Mouse (Mus musculus) granulocyte monocyte progenitor cell, adult 5-6 weeks (primary cell): Measurements from ENCODE around the gene Cpeb3. TPM values are rescaled to one million over a fixed set of nuclear protein-coding genes. Genes with fewer than 3 reads are reported as not detected.
A peak's percentile ranks its signal among the peaks of the same experiment; 100 is the strongest.
"Not testable (repeated sequence)": the region's sequence is repeated elsewhere in the genome, so short reads cannot be mapped to it uniquely, and the experiment has no call there.

Source experiments
- ATAC-seq: replicated peaks from 2 replicates; pipeline ENCODE4 v1.8.0; 2016; ENCODE audit warnings: mild to moderate bottlenecking, moderate TSS enrichment, inconsistent platforms; ENCODE audit not compliant: poor library complexity, severe bottlenecking
- total RNA-seq, 2 experiments: library from RNA; stranded (forward) in 1 of 2; stranded (reverse) in 1 of 2; fragments of 200-712, 200-1000 nt in 1 of 2; fragments of >200 nt in 1 of 2; fragmentation: Nextera tagmentation in 1 of 2; gene quantifications; 2 replicates each; pipeline ENCODE4 v1.2.3; 2014 to 2017

Cpeb3 gene
- total RNA-seq, 2 experiments from 2014 or later: 0.10 TPM; not detected in 1

GRCm38 (mm10) chr19:37208986-37209385 lies 585 bp upstream of the Cpeb3 start:
- peak; percentile 18; the same call in 1 of the 2 replicates for ATAC-seq

DNA sequence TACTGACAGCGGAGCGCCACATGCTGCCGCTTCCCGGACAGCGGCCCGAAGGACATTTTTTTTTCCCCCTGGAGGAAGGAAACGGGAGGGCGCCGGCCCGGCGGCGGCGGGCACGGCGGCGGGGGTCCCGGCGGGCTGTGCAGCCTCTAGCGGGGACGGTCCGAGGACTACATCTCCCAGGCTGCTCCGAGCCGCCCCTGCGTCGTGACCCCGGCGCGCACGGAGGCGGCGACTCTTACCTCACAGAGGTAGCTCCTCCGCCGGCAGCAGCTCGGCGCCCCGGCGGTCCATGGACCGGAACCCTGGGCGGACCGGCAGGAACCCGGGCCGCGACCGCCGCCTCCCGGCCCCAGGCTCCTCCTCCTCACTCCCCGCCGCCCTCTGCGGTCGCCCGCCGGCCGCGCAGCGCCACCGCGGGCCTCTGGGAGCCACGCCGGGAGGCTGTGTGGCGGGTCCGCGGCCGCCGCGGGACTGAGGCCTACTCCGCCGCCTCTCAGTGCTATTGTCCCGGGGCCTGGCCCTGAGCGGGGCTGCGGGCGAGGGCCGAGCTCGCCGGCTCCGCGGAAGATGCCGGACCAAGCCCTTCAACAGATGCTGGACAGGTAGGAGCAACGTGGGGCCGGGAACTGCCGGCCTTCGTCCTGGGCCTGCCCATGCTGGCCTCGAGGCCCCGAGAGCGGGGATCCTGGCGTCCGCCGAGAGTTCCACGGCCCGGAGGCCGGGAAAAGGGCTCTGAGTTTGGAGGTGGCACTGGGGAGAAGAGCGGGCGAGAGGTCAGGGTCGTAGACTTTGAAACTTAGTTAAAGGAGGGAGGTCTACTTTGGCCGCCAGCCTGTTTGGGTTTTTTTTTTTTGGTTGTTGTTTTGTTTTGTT lies 862 bp downstream of the Cpeb3 start, which contains the start of gene March5:
Gene March5, plus strand, starts transcription at position 241 of the 873 bp plus-strand sequence.
- ATAC-seq: peak; percentile 85

- peak; percentile 24 for ATAC-seq
Observed at GRCm38 (mm10) chr19:37206641-37207302, 1.6 kb downstream of the Cpeb3 start.

DNA sequence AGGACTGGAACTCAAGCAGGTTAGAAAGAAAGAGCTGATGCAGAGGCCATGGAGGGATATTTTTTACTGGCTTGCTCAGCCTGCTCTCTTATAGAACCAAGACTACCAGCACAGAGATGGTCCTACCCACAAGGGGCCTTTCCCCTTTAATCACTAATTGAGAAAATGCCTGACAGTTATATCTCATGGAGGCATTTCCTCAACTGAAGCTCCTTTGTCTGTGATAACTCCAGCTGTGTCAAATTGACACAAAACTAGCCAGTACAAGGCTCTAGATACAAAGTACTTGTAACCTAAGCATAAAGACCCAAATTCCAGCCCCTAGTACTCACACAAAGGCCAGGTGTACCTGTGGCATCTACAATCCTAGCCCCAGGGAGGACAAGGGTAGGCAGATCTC lies 3.2 kb downstream of the Cpeb3 start:
- not testable (repeated sequence) for ATAC-seq

GRCm38 (mm10) chr19:37203371-37203770 lies 5.0 kb downstream of the Cpeb3 start:
- ATAC-seq: no peak

GRCm38 (mm10) chr19:37199889-37200288 lies 8.5 kb downstream of the Cpeb3 start:
- ATAC-seq: no peak

- ATAC-seq: no peak
Observed at GRCm38 (mm10) chr19:37198165-37198880, 10.1 kb downstream of the Cpeb3 start.

GRCm38 (mm10) chr19:37192475-37193058 lies 15.8 kb downstream of the Cpeb3 start:
- no peak for ATAC-seq

DNA sequence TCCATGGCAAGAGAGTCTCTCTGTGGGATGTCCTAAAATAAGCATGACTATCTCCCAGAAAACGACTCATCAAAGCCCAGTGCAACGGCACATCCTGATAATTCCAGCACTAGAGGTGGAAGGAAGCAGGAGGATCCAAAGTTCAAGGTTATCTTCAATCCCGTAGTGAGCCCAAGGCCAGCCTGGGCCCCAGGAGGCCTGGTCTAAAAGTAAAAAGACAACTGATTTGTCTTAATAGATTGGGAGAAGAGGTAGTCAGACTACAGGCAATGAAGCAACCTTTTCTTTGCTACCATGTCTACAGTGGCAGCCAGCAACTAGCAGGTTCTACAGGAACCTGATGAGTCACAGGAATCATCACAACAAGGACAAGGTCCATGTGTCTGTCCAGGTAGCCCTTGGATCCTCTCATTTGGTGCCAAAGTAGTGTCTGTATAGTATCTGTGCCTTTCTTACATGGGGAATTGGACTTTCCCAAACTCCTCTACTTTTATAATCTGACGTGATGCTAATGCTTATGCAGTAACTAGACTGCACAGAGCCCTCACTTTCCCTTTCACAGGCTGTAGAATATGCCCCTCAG lies 19.9 kb downstream of the Cpeb3 start:
- ATAC-seq: no peak

- ATAC-seq: 0 out of 2 replicates have a peak, but pooled peaks have one; percentile 26
Observed at GRCm38 (mm10) chr19:37177819-37178708, 30.3 kb downstream of the Cpeb3 start.

GRCm38 (mm10) chr19:37176879-37177462 lies 31.4 kb downstream of the Cpeb3 start:
- ATAC-seq: no peak

- no peak for ATAC-seq
Observed at GRCm38 (mm10) chr19:37175919-37176318, 32.5 kb downstream of the Cpeb3 start.

GRCm38 (mm10) chr19:37175436-37175805 lies 33.0 kb downstream of the Cpeb3 start:
- ATAC-seq: no peak

DNA sequence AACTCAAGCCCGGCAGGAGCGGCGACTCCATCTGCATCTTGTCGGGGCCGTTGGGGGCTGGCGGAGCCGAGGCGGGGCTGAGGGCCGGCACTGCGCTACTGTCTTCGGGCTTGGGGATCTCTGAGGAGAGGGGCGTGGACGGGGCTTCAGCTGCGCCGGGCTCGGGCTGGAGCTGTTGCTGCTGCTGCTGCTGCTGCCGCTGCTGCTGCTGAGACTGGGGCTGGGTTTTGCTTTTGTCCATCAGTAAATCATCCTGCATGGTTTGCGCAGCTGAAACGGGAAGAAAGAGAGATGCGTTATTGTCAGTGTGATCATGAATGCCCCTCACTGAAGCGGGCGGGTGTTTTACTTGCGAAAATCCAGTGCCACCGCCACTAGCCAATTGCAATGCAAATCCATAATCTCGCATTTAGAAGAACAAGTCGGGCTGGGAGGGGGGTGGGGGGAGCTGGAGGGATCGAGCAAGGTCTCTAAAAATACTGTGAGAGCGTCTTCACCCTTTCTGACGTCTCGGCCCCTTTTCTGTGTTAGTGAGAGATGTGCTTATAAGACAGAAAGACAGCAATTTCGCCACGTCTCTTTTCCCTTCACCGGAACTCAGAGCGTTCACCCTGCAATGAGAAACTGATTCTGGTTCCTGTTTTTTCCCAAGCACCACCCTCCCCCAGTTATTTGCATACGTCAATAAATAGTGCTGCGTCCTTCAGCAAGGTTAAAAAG lies 33.5 kb downstream of the Cpeb3 start:
- peak; percentile 63 for ATAC-seq

DNA sequence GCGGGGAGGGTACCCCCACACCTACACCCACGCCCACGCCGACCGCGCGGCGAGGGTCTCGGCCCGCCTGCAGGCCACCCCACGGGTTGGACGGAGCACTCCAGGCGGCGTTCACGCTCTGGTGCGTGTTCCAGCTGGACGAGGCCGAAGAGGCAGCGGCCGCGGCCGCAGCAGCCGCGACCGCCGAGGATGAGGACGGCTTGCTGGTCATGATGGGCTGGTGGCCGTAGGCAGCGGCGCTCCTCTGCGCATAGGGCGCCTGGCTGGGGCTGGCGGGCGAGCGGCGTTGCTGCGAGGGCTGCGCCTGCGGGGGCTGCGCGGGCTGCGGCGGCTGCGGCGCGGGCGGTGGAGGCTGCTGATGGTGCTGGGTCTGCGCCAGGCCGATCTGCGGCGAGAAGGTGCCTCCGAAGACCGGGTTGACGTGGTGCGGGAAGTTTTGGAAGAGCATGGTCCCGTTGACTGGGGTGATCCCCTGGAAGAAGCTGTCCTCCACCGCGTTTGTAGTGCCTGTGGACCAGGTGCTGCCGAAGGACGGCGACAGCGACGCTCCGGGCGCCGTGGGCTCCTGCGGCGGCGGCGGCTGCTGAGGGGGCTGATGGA lies 34.2 kb downstream of the Cpeb3 start:
- peak; percentile 38 for ATAC-seq

DNA sequence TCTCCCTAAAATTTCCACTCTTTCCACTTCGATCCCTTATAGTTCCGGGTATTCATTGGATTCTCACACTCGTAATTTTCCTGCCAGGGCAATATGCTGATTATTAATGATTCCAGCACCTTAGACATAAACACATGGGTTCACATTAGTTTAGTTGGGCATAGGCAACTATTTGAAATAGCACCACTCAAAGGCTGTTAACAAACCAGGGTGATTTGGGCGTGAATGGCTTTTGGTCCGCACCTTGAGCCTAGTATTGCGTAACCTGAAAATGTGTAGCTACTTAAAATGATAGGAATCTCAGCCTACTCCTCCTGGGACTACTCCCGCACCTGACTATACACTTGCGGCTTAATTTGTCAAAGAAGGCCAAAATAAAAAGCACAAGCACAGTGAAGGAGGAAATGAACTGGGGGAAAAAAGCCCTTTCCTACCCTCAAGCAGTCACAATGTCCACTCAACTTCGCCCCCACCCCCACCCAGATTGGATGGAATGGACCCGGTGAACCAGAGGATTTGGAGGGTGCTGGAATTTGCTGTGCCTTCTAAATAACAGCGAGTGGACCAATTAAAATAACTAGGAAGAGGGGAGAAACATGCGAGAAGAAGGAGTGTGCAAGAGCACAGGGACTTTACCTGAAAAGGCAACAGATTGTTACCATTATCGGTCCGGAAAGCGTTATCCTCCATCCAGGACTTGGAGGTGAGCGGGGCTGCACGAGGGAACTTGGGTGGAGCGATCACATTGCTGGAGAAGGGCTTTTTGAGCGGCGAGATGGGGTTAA lies 34.9 kb downstream of the Cpeb3 start:
- ATAC-seq: no peak

DNA sequence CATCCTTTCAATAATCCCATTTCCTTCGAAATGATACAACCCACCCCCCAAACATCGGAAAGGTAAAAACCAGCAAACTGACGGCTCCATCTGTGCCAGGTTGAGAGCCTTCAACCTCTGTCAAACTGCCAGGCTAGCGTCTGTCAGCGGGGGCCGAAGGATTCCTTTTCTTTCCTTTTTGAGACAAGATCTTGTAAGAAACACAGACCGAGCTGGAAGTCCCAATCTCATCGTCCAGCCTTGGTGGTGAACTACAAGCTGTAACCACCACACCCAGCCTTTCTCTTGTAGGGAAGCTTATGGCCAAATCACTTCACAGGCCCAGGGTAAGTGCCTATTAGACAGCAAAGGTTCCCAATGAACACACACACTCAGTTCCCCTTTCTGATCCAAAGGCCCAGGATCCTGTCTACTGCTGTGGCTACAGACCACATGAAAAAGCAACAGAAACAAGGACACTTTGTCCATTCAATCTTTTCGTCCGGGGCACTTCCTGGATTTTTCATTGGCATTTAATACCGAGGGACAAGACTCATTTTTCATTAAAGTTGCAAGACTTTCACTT lies 35.8 kb downstream of the Cpeb3 start:
- peak; percentile 74 for ATAC-seq
